Mouse (Mus musculus): ENCODE measurements around the gene Gabrb2.

DNA sequence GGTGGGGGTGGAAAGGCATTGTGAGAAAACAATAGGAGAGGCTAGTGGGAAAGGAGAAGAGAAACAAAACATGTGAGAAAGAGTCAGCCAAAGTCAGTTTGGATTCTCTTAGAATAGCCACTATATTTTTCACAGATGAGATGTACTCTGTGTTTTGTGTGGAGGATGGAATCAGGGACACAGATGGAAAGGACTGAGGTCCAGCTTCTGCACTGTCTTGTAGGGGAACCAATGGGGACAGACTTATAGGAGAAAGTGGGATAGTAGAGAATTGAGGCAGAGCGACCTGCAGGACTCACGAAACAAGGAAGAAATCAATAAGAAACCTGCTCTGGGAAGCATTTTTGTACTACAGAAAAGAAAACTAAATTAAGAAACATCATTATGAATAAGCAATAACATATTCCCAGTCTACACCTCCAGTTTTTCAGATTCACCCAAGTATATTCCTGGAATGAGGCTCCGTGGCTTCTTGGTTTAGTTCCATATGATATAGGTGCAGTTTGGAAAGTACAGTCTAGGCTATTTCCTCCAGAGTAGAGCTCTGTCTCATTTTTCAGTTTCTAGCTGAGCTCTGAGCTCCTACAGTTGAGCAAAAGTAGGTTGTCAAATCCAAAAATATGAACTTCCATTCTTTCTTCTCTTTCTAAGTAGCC is 108.8 kb downstream of the Gabrb2 start:
- TF ChIP-seq GATA1 (IDR thresholded peaks at IDR 0.05; ENCODE audit: low read length), result no peak
- TF ChIP-seq TAL1 (IDR thresholded peaks at IDR 0.05; ENCODE audit: low read length), result no peak
